Mouse (Mus musculus) embryonic facial prominence, embryonic 10.5 days (tissue): ENCODE results near the gene Ankmy2. TPM values are rescaled to one million over a fixed set of nuclear protein-coding genes. Genes with fewer than 3 reads are reported as not detected.
A peak's percentile ranks its signal among the peaks of the same experiment; 100 is the strongest.

Source experiments
- DNase-seq: peaks from one replicate; pipeline ENCODE4 v3.0.0-alpha.2; 2017; ENCODE audit warnings: low spot score
- H3K27ac ChIP-seq: fragments of 300-500 bp; sonication (generic); replicated peaks from 2 replicates; pipeline ENCODE4 v1.5.1; 2016; ENCODE audit warnings: mild to moderate bottlenecking
- H3K27me3 ChIP-seq: fragments of 300-500 bp; sonication (generic); replicated peaks from 2 replicates; pipeline ENCODE4 v1.6.1; 2016; ENCODE audit warnings: low read depth, mild to moderate bottlenecking; ENCODE audit not compliant: poor library complexity, severe bottlenecking
- H3K36me3 ChIP-seq: fragments of 300-500 bp; sonication (generic); replicated peaks from 2 replicates; pipeline ENCODE4 v1.6.1; 2016; ENCODE audit warnings: mild to moderate bottlenecking, moderate library complexity
- H3K4me1 ChIP-seq: fragments of 300-500 bp; sonication (generic); 2 replicates; pipeline ENCODE4 v1.6.1; 2016
- H3K4me3 ChIP-seq: fragments of 300-500 bp; sonication (generic); 2 replicates; pipeline ENCODE4 v1.5.1; 2016; ENCODE audit warnings: mild to moderate bottlenecking, moderate library complexity
- H3K9me3 ChIP-seq: fragments of 300-500 bp; sonication (generic); 2 replicates; pipeline ENCODE4 v1.6.1; 2016; ENCODE audit warnings: mild to moderate bottlenecking
- WGBS: fragments of 180-500 bp; shearing (Covaris S2); methylation state at CpG from one replicate; pipeline ENCODE4 v1.1.7; 2016; 5-methylcytosine and 5-hydroxymethylcytosine counted together
- polyA plus RNA-seq: library from polyadenylated mRNA; unstranded; fragments of >200 nt; fragmentation: Nextera tagmentation; extraction: Ambion mirVana; gene quantifications from 2 replicates; pipeline ENCODE4 v1.2.1, GENCODE M21; 2016

The Ankmy2 gene
- polyA plus RNA-seq, 1 experiment from 2014 or later = 25.7 TPM

DNA sequence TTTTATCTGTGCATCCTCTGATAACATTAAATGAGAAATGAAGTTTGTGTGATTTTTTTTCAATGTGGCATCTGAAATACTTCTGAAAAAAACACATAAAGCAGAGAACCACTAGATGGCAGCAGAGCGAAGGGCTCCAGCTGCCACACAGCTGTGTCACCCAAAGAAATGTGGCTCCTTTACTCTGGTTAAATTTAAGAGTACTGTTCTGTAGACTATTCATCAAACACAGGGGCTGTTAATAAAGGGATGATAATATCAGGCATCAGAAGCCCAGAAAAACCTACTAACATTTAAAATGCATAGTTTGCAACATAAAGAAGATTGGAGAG lies 58.2 kb downstream of the Ankmy2 start:
- peaks cover 6% of the 10 kb centered on the region; the same call in 1 of the 2 replicates for H3K27me3 ChIP-seq
- no peaks in the 10 kb centered on the region for H3K9me3 ChIP-seq
- no peak overlapping the region for H3K27ac ChIP-seq
- peaks cover 12% of the 10 kb centered on the region; the same call in 1 of the 2 replicates for H3K4me1 ChIP-seq
- no peak overlapping the region for H3K4me3 ChIP-seq
- no peaks in the 10 kb centered on the region for H3K36me3 ChIP-seq
- peak; percentile 54 for DNase-seq
- 1% methylated on average over 1 of the region's 1 CpGs for WGBS

DNA sequence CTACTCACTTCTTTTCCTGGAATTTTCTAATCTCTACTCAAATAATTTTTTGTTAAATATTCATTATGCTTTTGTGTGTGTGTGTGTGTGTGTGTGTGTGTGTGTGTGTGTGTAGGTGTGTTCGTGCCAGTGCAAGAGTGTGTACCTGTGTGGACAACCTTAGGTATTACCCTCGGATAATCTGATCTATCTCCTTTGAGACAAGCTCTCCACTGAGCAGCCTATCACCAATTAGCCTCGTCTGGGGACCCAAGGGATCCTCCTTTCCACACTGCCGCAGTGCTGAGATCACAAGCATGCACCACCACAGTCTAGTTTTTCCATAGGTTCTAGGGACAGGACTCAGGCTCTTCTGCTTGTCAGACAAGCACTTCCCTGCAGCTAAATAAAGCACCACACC lies 59.3 kb downstream of the Ankmy2 start:
- peaks cover 6% of the 10 kb centered on the region; the same call in 1 of the 2 replicates for H3K27me3 ChIP-seq
- H3K4me1 ChIP-seq = peaks cover 12% of the 10 kb centered on the region; the same call in 1 of the 2 replicates
- no peaks in the 10 kb centered on the region for H3K9me3 ChIP-seq
- H3K36me3 ChIP-seq = no peaks in the 10 kb centered on the region
- H3K27ac ChIP-seq = no peak overlapping the region
- no peak overlapping the region for H3K4me3 ChIP-seq
- DNase-seq = no peak
- 78% methylated on average over 4 of the region's 4 CpGs for WGBS

DNA sequence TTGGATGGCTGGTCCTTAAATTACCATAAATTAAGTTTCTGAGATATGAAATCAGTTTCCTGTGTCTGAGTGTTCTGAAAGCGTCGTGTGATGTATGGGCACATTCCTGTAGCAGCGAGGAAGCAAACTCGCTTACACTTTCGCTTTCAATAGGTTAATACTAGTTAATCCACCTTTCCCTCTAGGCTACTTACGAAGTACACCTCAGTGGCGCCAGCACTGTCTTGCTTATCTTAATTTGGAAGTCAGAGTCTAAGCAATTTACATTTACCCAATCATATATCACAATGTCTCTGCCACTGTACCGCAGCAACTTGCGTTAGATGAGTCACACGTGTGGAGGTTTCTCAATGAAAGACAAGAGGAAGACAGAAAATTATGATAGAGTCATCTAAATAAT lies 60.0 kb downstream of the Ankmy2 start:
- DNase-seq = no peak
- no peaks in the 10 kb centered on the region for H3K36me3 ChIP-seq
- H3K27ac ChIP-seq = no peak overlapping the region
- 85% methylated on average over 10 of the region's 10 CpGs for WGBS
- H3K9me3 ChIP-seq = no peaks in the 10 kb centered on the region
- no peak overlapping the region for H3K4me3 ChIP-seq
- peaks cover 6% of the 10 kb centered on the region; the same call in 1 of the 2 replicates for H3K27me3 ChIP-seq
- H3K4me1 ChIP-seq = peaks cover 12% of the 10 kb centered on the region; the same call in 1 of the 2 replicates

DNA sequence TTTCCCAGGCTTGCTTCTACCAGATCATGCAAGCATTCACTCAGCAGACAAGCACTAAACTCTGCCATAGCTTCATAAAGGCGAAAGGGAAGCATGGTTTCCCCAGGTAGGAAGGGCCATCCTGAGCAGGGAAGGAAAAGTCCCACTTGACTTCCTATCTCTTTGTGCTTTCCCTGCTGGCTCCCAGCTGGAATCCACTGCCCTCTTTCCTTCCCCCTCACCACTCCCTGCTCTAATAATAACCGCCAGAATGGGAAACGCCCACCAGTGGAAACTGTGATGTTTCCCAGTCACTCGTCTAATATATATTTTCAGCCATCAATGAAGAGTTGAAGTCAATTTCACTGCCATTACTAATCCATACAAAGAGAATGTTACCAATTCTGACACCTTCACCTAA lies 67.5 kb downstream of the Ankmy2 start:
- Histone ChIP-seq H3K9me3 (no peaks in the 10 kb centered on the region), H3K36me3 (no peaks in the 10 kb centered on the region), H3K27me3 (no peaks in the 10 kb centered on the region), H3K27ac (no peak overlapping the region), H3K4me1 (0 out of 2 replicates have a peak, but pooled peaks cover 2% of the 10 kb centered on the region), H3K4me3 (no peak overlapping the region)
- WGBS = 75% methylated on average over 4 of the region's 4 CpGs
- no peak for DNase-seq

DNA sequence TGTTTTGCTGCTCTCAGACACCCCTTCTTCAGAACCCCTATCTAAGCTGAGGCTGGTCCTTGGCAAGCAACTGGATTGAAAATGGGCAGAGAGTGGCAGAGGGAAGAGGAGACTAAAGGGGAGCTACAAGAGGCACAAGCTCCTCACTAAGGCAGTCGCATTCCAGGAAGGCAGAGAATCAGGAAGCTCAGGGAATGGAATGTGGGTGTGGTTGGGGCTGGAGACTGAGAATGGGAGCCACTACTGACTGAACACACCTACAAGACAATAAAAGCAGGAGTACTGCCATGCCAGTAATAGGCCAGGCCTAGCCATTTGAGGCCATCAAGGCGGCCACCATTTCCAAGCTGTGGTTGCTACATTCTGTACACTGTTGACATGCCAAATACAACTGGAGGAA lies 74.5 kb downstream of the Ankmy2 start:
- no peak for DNase-seq
- Histone ChIP-seq H3K4me1 (no peaks in the 10 kb centered on the region), H3K36me3 (no peaks in the 10 kb centered on the region), H3K9me3 (0 out of 2 replicates have a peak, but pooled peaks cover 8% of the 10 kb centered on the region), H3K4me3 (no peak overlapping the region), H3K27ac (no peak overlapping the region), H3K27me3 (no peaks in the 10 kb centered on the region)
- WGBS = 84% methylated on average over 2 of the region's 2 CpGs

DNA sequence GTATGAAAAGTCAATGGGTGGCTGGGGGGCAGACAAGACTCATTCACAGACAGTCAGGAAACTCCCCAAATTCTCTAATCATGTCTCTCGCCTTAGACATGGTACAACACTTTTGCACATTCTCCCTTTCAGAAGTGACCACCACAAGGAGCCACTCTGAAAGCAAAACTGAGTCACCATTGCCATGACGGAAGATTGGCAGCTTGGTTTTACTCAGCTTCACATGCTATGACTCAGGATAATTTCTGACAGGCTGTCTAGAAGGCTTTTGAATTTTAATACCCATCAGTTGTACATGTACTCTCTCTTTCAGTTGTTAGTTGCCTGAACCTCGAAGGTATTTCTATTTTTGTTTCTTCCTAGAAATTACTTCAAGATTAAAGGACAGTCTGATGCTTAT lies 84.3 kb downstream of the Ankmy2 start:
- Histone ChIP-seq H3K27me3 (no peaks in the 10 kb centered on the region), H3K4me3 (no peak overlapping the region), H3K27ac (no peak overlapping the region), H3K36me3 (no peaks in the 10 kb centered on the region), H3K9me3 (no peaks in the 10 kb centered on the region), H3K4me1 (no peaks in the 10 kb centered on the region)
- WGBS = 90% methylated on average over 3 of the region's 3 CpGs
- DNase-seq = no peak

Other genes with a start within 250 kb of the Ankmy2 start
- gene Agr3, start 231.5 kb upstream of the Ankmy2 start, polyA plus RNA-seq = 0.25 TPM in 1 of 2 replicates, not detected in the other
- gene Agr2, start 164.2 kb upstream of the Ankmy2 start, polyA plus RNA-seq = not detected in 2 replicates
- 105 and 112 TPM in 2 replicates for gene Tspan13, start 114.6 kb upstream of the Ankmy2 start, polyA plus RNA-seq
- gene Bzw2, start 966 bp downstream of the Ankmy2 start, polyA plus RNA-seq = 301 and 303 TPM in 2 replicates
- not detected in 2 replicates for gene Lrrc72, start 96.3 kb downstream of the Ankmy2 start, polyA plus RNA-seq
- gene Sostdc1, start 157.0 kb downstream of the Ankmy2 start, polyA plus RNA-seq = 21.9 and 23.7 TPM in 2 replicates
- gene Ispd, start 224.3 kb downstream of the Ankmy2 start, polyA plus RNA-seq = 7.3 and 9.1 TPM in 2 replicates
- gene D630036H23Rik, start 225.1 kb downstream of the Ankmy2 start, polyA plus RNA-seq = 0.64 and 0.68 TPM in 2 replicates